Mouse (Mus musculus) neural tube, embryonic 12.5 days (tissue): ENCODE results near the gene Cradd. TPM values are rescaled to one million over a fixed set of nuclear protein-coding genes. Genes with fewer than 3 reads are reported as not detected.

Experiments
- ATAC-seq: fragments of 200-750 bp; cut with Nextera tagmentation; 2 replicates; pipeline ENCODE4 v1.8.0; 2017; ENCODE audit warnings: low read depth, mild to moderate bottlenecking, moderate TSS enrichment, moderate library complexity; ENCODE audit not compliant: low FRiP score
- H3K27ac ChIP-seq: fragments of 300-500 bp; sonication (generic); 2 replicates; pipeline ENCODE4 v1.5.1; 2016
- H3K27me3 ChIP-seq: fragments of 300-500 bp; sonication (generic); replicated peaks from 2 replicates; pipeline ENCODE4 v1.6.1; 2016; ENCODE audit warnings: mild to moderate bottlenecking
- H3K36me3 ChIP-seq: fragments of 300-500 bp; sonication (generic); 2 replicates; pipeline ENCODE4 v1.6.1; 2016; ENCODE audit warnings: mild to moderate bottlenecking
- H3K4me1 ChIP-seq: fragments of 300-500 bp; sonication (generic); 2 replicates; pipeline ENCODE4 v1.6.1; 2016
- H3K4me2 ChIP-seq: fragments of 300-500 bp; sonication (generic); replicated peaks from 2 replicates; pipeline ENCODE4 v1.6.1; 2016; ENCODE audit warnings: mild to moderate bottlenecking
- H3K4me3 ChIP-seq: fragments of 300-500 bp; sonication (generic); 2 replicates; pipeline ENCODE4 v1.5.1; 2016
- H3K9ac ChIP-seq: fragments of 300-500 bp; sonication (generic); 2 replicates; pipeline ENCODE4 v1.6.1; 2016; ENCODE audit warnings: mild to moderate bottlenecking
- H3K9me3 ChIP-seq: fragments of 300-500 bp; sonication (generic); 2 replicates; pipeline ENCODE4 v1.6.1; 2016; ENCODE audit warnings: mild to moderate bottlenecking
- WGBS: fragments of 180-500 bp; shearing (Covaris S2); methylation state at CpG from one replicate; pipeline ENCODE4 v1.1.7; 2016; 5-methylcytosine and 5-hydroxymethylcytosine counted together
- polyA plus RNA-seq: library from polyadenylated mRNA; unstranded; fragments of >200 nt; fragmentation: Nextera tagmentation; extraction: Ambion mirVana; gene quantifications from 2 replicates; pipeline ENCODE4 v1.2.1, GENCODE M21; 2016

The Cradd gene
- polyA plus RNA-seq, 1 experiment from 2014 or later, result 14.4 TPM

DNA sequence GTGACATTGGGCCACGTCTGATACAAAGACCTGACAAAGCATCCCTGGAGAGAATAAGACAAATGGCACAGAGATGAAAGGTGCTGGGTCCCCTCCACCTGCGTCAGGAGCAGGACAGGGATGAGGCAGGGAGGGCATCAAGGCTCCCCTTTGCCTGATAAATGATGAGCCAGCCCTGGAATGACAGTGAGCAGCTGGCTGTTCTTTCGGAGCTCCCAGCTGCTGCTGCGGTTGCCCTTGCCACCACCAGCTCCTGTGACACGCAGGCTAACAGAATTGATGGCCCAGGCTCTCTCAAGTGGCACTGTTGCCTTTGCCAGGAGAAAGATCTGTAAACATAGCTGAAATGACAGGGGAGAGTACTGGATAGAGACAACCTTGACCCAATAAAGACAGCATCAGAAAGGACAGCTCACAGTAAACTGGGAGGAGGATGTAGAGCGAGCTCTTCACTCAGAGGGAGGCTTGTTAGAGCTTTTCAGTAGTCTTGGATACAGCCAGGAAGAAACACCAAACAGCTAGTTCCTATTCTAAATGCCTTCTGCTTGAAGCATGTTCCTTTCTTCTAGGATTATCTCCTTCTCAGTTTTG lies 31.8 kb upstream of the Cradd start:
- Histone ChIP-seq H3K27ac (no peak overlapping the region), H3K4me1 (no peaks in the 10 kb centered on the region), H3K4me2 (no peak overlapping the region), H3K4me3 (no peak overlapping the region), H3K36me3 (no peaks in the 10 kb centered on the region), H3K9ac (no peak overlapping the region), H3K27me3 (no peaks in the 10 kb centered on the region), H3K9me3 (0 out of 2 replicates have a peak, but pooled peaks cover 2% of the 10 kb centered on the region)
- ATAC-seq, result peak; percentile 37; the same call in 1 of the 2 replicates
- 28% methylated on average over 6 of the region's 6 CpGs for WGBS

DNA sequence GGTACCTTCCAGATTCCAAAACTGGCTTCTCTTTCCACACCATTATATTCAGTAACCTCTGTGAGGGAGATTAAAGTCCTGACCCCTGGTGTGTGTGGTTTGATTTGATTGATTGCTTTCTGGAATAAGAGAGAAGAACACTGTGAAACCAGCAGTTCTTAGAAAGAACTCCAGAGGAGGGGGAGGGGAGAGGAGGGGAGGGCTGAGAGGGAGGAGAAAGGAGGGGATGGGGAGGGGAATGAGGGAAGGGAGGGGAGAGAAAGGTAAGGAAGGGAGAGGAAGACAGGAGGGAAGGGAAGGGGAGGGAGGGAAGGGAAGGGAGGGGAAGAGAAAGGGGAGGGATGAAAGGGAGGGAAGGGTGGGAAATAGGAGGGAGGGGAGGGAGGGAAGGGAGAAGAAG lies 30.7 kb upstream of the Cradd start:
- 0 out of 2 replicates have a peak, but pooled peaks cover 2% of the 10 kb centered on the region for H3K9me3 ChIP-seq
- H3K4me3 ChIP-seq, result no peak overlapping the region
- no peak overlapping the region for H3K4me2 ChIP-seq
- H3K9ac ChIP-seq, result no peak overlapping the region
- H3K27me3 ChIP-seq, result no peaks in the 10 kb centered on the region
- ATAC-seq, result no peak
- H3K27ac ChIP-seq, result no peak overlapping the region
- H3K4me1 ChIP-seq, result no peaks in the 10 kb centered on the region
- no peaks in the 10 kb centered on the region for H3K36me3 ChIP-seq

DNA sequence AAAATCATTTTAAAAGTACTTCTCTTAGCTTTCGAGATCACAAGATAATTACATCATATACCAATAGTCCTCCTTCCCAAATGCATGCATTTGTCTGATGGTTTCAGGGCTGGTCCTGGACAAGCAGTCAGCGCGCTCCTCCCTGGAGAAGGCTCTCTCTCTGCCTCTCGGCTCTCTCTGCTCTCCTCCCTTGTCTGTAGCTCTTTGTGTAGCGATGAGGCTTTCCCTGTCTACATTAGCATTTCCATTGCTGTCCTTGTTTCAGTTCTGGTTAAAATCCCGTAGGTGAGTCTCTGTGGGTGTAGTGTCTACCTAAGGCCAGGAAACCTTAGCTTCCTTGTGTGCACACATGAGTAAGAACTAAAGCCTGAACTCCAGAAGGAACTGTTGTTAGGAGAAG lies 30.1 kb upstream of the Cradd start:
- Histone ChIP-seq H3K4me2 (no peak overlapping the region), H3K27ac (no peak overlapping the region), H3K27me3 (no peaks in the 10 kb centered on the region), H3K9ac (no peak overlapping the region), H3K36me3 (no peaks in the 10 kb centered on the region), H3K4me1 (no peaks in the 10 kb centered on the region), H3K9me3 (0 out of 2 replicates have a peak, but pooled peaks cover 2% of the 10 kb centered on the region), H3K4me3 (no peak overlapping the region)
- ATAC-seq, result no peak
- WGBS, result 74% methylated on average over 6 of the region's 6 CpGs

DNA sequence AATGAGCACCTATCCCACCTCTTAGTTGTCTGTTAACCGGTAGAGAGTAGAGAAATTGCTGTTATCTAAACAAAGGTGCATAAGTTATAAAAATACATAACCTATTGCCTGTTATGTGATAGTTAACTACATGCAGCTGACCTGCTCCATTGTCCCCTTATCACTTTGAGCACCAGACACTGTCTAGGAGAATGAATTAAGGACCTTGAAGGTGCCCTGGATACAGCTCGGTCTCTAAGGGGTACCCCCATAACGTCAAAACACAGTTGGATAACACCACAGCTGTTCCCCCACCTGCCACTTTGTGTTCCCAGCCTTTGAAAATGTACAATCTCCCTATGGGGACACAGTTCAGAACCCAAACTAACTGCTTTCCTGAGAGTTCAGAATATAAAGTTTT lies 24.5 kb upstream of the Cradd start:
- Histone ChIP-seq H3K27me3 (no peaks in the 10 kb centered on the region), H3K9me3 (peaks cover 6% of the 10 kb centered on the region; the same call in 1 of the 2 replicates), H3K27ac (no peak overlapping the region), H3K9ac (no peak overlapping the region), H3K4me1 (no peaks in the 10 kb centered on the region), H3K36me3 (no peaks in the 10 kb centered on the region), H3K4me3 (no peak overlapping the region), H3K4me2 (no peak overlapping the region)
- WGBS, result 82% methylated on average over 3 of the region's 3 CpGs
- ATAC-seq, result no peak

DNA sequence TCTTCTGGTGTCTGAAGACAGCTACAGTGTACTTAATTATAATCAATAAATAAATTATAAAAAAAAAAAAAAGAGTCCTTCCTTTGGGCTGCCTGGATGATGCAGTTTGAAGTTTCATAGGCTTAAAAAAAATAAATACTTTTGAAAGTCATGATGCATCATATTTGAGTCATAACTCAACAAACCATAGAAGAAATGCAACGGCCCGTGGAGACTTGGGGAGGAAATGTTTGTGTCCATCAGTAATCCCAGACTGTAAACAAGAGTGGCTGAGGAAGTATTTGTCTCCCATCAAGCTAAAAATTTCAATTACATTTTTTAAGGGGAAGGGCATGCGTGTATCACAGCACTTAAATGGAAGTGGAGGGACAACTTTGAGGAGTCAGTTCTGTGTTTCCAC lies 23.8 kb upstream of the Cradd start:
- H3K4me1 ChIP-seq, result no peaks in the 10 kb centered on the region
- no peak for ATAC-seq
- 94% methylated on average over 3 of the region's 3 CpGs for WGBS
- H3K9me3 ChIP-seq, result peaks cover 6% of the 10 kb centered on the region; the same call in 1 of the 2 replicates
- no peaks in the 10 kb centered on the region for H3K36me3 ChIP-seq
- H3K4me3 ChIP-seq, result no peak overlapping the region
- no peak overlapping the region for H3K27ac ChIP-seq
- H3K27me3 ChIP-seq, result no peaks in the 10 kb centered on the region
- H3K9ac ChIP-seq, result no peak overlapping the region
- H3K4me2 ChIP-seq, result no peak overlapping the region

DNA sequence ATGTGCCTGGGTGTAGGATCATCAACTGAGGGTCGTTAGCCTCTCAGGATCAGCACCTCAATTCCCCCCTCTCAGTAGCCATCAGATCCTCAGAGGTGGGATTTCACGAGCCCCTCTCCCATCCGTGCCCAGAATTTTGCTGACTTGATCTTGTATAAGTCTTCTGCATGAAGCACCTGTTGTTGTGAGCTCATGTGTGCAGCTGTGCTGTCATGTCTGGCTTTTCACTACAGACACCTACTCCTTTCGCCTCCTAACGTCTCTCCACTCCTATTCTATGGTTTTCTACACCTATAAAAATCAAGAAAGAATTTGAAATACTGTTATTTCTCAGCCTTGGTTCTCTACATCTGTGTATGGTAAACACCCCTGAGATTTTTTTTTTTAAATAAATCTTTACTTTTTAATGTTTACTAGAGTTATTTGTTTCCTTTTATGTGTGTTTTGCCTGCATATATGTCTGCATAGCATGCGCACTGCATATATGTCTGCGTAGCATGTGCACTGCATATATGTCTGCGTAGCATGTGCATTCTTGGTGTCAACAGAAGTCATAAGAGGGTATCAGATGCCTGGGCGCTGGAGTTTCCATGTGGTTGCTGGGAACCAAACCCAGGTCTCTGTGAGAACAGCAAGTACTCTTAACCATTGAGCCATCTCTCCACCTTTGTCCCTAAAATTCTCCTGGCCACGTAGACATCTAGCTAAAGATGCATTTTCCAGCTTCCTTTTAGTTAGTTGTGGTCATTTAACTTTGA lies 19.1 kb upstream of the Cradd start:
- Histone ChIP-seq H3K27ac (no peak overlapping the region), H3K36me3 (no peaks in the 10 kb centered on the region), H3K9me3 (peaks cover 4% of the 10 kb centered on the region; the same call in 1 of the 2 replicates), H3K4me3 (no peak overlapping the region), H3K27me3 (no peaks in the 10 kb centered on the region), H3K4me2 (no peak overlapping the region), H3K9ac (no peak overlapping the region), H3K4me1 (no peaks in the 10 kb centered on the region)
- WGBS, result 88% methylated on average over 10 of the region's 10 CpGs
- no peak for ATAC-seq

DNA sequence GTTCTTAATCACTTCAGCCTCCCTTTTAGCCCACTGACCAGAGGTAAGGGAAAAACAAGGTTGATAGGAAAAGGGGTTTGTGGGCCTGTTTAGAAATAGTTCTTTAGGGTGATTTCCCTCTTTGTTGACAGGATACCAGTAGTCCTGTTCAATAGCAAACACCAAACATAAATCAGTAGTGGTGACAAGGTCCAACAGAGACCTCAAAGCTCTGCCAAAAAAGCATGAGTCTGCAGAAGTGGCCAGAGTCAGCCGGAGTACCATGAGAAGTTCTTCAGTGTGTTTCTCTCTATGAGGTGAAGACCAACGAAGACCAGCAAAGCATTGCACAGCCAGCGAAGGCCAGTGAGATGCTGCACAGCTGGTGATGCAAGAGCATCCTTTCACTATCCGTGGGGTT lies 16.7 kb upstream of the Cradd start:
- peaks cover 4% of the 10 kb centered on the region; the same call in 1 of the 2 replicates for H3K9me3 ChIP-seq
- H3K27me3 ChIP-seq, result no peaks in the 10 kb centered on the region
- 86% methylated on average over 4 of the region's 4 CpGs for WGBS
- ATAC-seq, result no peak
- no peaks in the 10 kb centered on the region for H3K36me3 ChIP-seq
- no peak overlapping the region for H3K9ac ChIP-seq
- no peak overlapping the region for H3K4me2 ChIP-seq
- H3K27ac ChIP-seq, result no peak overlapping the region
- peaks cover 8% of the 10 kb centered on the region for H3K4me1 ChIP-seq
- no peak overlapping the region for H3K4me3 ChIP-seq

DNA sequence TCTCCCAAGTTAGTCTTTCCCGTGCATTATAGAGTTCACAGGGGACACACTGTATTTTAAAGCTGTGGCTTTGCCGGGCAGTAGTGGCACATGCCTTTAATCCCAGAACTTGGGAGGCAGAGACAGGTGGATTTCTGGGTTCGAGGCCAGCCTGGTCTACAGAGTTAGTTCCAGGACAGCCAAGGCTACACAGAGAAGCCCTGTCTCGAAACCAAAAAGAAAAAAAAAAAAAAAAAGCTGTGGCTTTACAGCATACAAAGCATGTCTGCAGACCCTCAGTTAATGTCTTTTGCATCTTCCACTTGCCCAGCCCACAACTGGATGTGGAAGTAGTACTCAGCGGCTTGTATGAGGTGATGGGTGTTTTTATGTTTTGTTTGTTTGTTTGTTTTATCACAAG lies 13.7 kb upstream of the Cradd start:
- no peak overlapping the region for H3K27ac ChIP-seq
- H3K4me1 ChIP-seq, result peaks cover 8% of the 10 kb centered on the region
- no peak overlapping the region for H3K4me2 ChIP-seq
- H3K4me3 ChIP-seq, result no peak overlapping the region
- no peaks in the 10 kb centered on the region for H3K27me3 ChIP-seq
- no peaks in the 10 kb centered on the region for H3K36me3 ChIP-seq
- WGBS, result 73% methylated on average over 5 of the region's 5 CpGs
- no peak overlapping the region for H3K9ac ChIP-seq
- ATAC-seq, result no peak
- no peaks in the 10 kb centered on the region for H3K9me3 ChIP-seq

DNA sequence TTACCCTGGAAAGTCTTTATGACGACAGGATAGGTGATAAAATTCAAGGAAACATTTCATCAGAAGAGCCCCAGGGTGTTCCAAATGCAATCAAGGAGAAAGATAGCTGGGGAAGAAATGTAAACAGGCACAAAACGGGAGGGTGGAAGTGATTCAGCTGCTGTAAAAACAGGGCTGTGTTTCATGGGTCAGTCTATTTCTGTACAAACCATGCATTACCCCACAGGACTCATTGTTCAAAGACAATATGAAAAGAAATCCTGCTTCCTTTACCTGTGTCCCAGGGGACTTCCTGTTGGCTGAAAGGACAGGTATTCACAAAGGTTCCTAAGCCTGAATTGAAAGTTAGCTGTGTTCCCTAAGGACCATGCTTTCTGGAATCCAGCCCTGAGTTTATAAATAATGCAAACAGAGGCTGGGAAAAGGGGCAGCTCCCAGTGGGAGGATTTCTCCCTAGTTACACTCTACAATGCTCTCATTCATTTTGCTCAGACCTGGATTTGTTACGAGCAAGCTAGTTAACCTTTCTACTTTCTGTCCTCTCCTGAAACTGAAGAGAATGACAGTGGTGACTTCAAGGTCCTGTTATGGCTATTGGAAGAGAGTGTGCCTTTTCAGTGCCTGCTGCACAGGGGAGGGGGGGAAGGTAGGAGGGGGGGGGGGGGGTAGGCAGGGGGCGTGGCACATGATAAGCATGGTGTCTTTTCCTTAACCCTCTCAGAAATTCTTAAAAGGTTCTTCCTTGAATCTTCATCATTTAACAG lies 13.0 kb upstream of the Cradd start:
- Histone ChIP-seq H3K4me1 (peaks cover 8% of the 10 kb centered on the region), H3K4me2 (0 out of 2 replicates have a peak overlapping the region, but pooled peaks have one; percentile 1), H3K27ac (no peak overlapping the region), H3K27me3 (no peaks in the 10 kb centered on the region), H3K9ac (no peak overlapping the region), H3K9me3 (no peaks in the 10 kb centered on the region), H3K4me3 (no peak overlapping the region), H3K36me3 (no peaks in the 10 kb centered on the region)
- WGBS, result 26% methylated on average over 4 of the region's 4 CpGs
- peak; percentile 48; the same call in 1 of the 2 replicates for ATAC-seq

DNA sequence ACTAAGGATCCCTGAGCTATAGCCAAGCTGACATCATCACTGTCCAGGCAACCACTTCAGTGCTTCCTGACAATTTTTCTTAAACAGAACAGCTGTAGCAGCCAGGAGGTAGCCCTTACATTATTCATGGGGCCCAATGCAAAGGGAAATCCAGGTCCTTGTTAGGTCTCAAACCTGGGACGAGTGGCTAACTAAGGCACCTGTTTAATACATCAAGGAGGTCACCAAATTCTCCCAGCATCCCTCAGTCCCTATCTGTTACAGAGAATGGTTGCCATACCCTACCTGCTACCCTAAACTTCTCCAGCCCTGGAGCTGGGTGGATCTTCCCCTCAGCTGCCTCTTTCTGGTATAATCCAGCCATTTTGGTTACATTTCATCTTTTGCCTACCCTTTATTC lies 10.9 kb upstream of the Cradd start:
- Histone ChIP-seq H3K4me3 (no peak overlapping the region), H3K9me3 (no peaks in the 10 kb centered on the region), H3K27me3 (no peaks in the 10 kb centered on the region), H3K36me3 (no peaks in the 10 kb centered on the region), H3K4me2 (no peak overlapping the region), H3K9ac (no peak overlapping the region), H3K27ac (no peak overlapping the region), H3K4me1 (peaks cover 8% of the 10 kb centered on the region)
- WGBS, result 79% methylated on average over 1 of the region's 1 CpGs
- no peak for ATAC-seq

DNA sequence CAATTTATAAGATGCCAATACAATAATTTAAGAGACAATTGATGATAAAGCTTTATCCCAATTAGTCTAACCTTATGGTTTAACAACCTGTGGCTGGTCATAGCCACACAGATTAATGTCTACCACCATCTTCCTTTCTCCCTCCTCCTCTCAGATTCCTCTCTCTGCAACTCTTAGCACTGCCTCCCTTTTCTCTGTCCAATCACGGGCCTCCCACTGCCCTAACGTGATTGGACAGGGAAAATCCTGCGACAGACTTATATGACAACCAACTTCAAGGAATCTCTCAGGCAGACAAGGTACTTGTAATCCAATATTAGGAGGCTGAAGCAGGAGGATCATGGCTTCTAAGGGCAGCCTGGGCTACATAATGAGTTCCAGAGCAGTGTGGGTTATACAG lies 8.7 kb upstream of the Cradd start:
- ATAC-seq, result no peak
- no peak overlapping the region for H3K27ac ChIP-seq
- no peaks in the 10 kb centered on the region for H3K9me3 ChIP-seq
- H3K4me3 ChIP-seq, result no peak overlapping the region
- no peaks in the 10 kb centered on the region for H3K36me3 ChIP-seq
- WGBS, result 84% methylated on average over 3 of the region's 3 CpGs
- no peak overlapping the region for H3K9ac ChIP-seq
- H3K4me1 ChIP-seq, result peaks cover 8% of the 10 kb centered on the region
- H3K27me3 ChIP-seq, result no peaks in the 10 kb centered on the region
- H3K4me2 ChIP-seq, result no peak overlapping the region
